Mouse (Mus musculus) embryo, embryonic 10 days (tissue): ENCODE results near the gene Cmah.

Source experiments
- DNase-seq: peaks from one replicate; pipeline ENCODE4 v3.0.0-alpha.2; 2015; ENCODE audit warnings: low spot score

The Cmah gene

DNA sequence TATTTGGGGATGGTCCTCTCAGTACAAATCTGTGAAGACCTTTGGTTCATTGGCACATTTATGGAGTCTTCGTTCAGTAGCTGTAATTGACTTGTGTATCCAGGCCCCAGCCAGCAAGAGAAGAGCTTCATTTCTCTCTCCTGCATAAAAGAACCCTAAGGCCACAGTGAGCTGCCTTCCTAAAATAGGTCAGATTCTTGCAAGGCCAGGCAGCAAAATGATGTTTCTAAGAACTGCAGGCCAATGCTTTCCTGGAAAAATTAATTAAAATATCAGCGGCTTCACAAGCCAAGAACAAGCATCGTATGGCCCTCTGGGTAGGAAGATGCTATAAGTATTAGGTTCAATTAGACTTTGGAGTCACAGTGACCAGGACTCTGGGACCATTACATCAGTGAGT lies 156.5 kb downstream of the Cmah start:
- DNase-seq = no peak

- no peak for DNase-seq
Observed at GRCm38 (mm10) chr13:24484811-24485210, 157.6 kb downstream of the Cmah start.

DNA sequence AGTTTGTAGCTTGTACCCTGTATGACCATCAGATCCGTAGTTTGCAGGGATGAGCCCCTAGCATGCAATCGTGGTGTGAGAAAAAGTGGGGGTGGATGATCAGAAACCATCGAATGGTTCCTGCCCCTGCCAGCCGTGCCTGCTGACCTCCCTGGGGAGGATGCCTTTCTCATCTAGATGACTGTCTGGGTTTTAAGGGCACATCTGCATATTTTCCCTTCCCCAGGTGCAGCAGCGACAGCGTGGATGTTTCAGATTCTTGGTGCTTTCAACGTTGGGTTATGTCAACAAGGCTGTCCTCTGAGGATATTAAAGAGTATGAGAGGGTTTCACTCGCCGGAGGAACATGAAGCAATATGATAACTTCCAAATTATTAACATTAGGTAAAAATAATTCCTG lies 158.8 kb downstream of the Cmah start:
- DNase-seq = no peak

GRCm38 (mm10) chr13:24486403-24486802 lies 159.2 kb downstream of the Cmah start:
- DNase-seq = no peak

- no peak for DNase-seq
Observed at GRCm38 (mm10) chr13:24487061-24487460, 159.9 kb downstream of the Cmah start.

DNA sequence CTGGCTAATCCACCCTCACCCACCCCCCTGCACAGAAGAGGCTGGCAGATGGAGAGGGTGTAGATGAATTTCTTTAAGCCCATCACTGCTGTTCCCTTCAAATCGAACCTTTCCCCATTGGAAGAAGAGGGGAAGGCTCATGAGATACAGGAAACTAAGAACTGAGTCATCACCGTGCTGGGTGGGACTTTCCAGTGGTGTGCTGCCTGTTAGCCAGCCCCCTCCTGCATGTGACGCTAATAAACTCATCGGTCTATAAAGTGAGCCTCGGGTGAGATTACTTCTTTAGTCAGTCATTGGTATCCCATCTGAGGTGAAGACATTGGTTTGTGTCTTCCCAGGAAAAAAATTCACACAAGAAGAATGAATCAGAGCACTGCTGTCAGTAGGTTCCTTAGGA lies 160.3 kb downstream of the Cmah start:
- no peak for DNase-seq

- no peak for DNase-seq
Observed at GRCm38 (mm10) chr13:24488526-24489070, 161.4 kb downstream of the Cmah start.

- no peak for DNase-seq
Observed at GRCm38 (mm10) chr13:24489515-24489914, 162.3 kb downstream of the Cmah start.

DNA sequence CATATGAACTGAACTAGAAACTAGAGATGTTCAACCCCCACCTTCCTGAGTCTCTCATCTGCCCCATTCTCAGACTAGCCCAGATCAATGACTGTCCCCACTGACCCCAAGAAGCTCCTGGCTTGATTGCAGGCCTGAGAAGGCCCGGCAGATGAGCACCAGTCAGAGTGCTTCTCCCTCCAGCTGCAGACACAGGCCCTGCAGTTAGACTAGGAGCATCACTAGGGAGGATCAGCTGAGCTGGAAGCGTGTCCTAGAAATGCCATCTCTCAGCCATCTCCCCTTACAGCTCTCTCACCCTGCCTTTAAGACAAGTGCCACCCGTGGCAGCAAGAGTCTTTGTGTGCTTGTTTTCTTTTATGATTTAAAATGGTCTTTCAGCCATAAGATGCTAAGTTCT lies 162.8 kb downstream of the Cmah start:
- DNase-seq = no peak

DNA sequence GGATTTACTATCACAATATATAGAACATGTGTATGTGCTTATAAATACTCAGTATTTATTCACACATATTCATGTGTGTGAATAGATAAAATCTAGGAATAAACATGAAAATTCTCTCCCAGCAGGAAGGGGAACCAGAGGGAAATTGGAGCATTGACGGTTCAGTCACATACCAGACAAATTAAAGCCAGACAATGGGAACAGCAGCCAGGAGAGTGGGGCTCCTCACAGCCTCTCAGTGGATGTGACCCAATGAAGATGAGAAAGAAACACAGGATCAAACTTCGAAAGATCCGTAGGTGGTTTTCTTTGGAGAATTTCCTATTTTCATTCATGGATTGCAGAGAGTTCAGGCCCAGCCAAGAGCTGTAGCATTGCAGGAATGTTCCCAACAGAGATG lies 163.9 kb downstream of the Cmah start:
- DNase-seq = no peak

GRCm38 (mm10) chr13:24493784-24494183 lies 166.6 kb downstream of the Cmah start:
- no peak for DNase-seq

- no peak for DNase-seq
Observed at GRCm38 (mm10) chr13:24496353-24496752, 169.1 kb downstream of the Cmah start.

DNA sequence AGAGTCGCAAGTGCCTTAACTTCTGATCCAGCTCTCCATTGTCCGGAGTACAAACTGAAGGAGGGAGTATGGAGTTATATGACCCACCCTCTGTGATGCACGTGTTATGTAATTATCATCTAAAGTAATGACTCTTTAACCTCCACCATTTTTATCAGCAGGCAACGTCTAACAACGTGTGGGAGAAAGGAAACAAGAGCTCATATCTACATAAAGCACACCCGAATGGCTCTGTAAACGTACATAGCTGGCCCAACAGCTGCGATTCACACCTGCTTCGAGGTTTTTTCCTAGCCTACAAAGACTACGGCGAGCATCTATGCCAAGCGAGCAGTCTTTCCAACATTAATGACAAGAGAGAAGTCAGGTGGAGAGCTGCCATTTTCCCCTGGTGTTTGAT lies 169.8 kb downstream of the Cmah start:
- no peak for DNase-seq

GRCm38 (mm10) chr13:24498342-24498741 lies 171.1 kb downstream of the Cmah start:
- no peak for DNase-seq

GRCm38 (mm10) chr13:24499505-24499904 lies 172.3 kb downstream of the Cmah start:
- peak; percentile 62 for DNase-seq

- no peak for DNase-seq
Observed at GRCm38 (mm10) chr13:24501179-24501905, 174.1 kb downstream of the Cmah start.

DNA sequence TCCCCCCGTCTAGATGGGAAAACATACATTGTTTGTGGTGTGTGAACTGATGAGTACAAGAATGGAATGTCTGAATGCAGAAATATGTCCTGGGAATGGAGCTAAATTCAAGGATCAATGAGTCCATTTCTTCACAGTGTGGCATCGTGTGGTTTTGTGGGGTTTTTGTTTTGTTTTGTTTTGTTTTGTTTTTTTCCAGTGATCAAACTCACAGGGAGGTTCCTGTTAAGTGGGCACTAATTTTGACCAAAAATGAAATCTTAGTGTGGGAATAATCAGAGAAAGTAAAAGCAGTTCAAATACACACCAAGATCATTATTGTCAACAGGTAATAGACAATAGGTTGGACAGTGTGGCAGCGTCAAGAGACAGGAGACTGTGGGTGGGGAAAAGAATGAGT lies 174.7 kb downstream of the Cmah start:
- DNase-seq = no peak

GRCm38 (mm10) chr13:24505812-24506211 lies 178.6 kb downstream of the Cmah start:
- no peak for DNase-seq

- no peak for DNase-seq
Observed at GRCm38 (mm10) chr13:24507156-24507555, 180.0 kb downstream of the Cmah start.

GRCm38 (mm10) chr13:24508917-24509316 lies 181.7 kb downstream of the Cmah start:
- DNase-seq = no peak

- DNase-seq = no peak
Observed at GRCm38 (mm10) chr13:24511367-24511766, 184.2 kb downstream of the Cmah start.

DNA sequence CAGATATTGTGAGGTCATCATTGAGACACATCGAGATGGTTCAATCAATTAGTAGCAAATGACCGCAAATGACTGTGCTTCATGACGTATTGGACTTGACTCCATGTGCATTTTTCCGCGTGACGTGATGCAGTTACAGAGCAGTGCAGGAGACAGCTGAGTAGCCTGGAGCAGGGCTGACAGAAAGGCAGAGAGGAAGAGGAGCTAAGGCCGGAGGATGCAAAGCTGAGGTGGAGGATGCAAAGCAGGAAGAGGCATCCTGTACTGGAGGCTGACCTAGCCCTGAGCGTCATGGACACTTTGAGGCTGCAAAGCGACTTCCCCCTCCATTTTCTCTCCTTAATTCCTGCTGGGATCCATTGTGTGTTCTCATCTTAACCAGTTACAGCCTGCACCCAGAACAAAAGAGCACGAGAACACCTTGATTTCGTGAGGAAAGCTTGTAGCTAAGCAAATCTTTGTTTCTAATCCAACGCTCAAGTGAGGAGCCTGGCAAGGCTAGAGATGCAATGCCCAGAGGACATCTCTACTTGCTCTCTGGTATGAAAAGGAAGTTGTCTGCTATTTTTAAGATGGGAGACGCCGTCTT lies 184.8 kb downstream of the Cmah start:
- DNase-seq = no peak

- DNase-seq = no peak
Observed at GRCm38 (mm10) chr13:24513717-24514116, 186.5 kb downstream of the Cmah start.
